Mouse (Mus musculus) adrenal gland, postnatal 36 days (tissue): ENCODE measurements around the gene Tbc1d25. TPM values are rescaled to one million over a fixed set of nuclear protein-coding genes. Genes with fewer than 3 reads are reported as not detected.
A peak's percentile ranks its signal among the peaks of the same experiment; 100 is the strongest.

ENCODE experiments used
- DNase-seq, 2 experiments: peaks; one replicate each; pipeline ENCODE4 v3.0.0; 2021; ENCODE audit warnings: mixed read lengths in 1 of 2
- long read RNA-seq, 2 experiments: library from polyadenylated mRNA; stranded (forward); transcript quantifications; one replicate each; pipeline ENCODE4 v2.0.0; 2021; ENCODE audit warnings: borderline sequencing depth in 2 of 2
- total RNA-seq, 2 experiments: library from RNA; stranded (reverse); gene quantifications; 2 replicates each; pipeline ENCODE4 v1.2.3; 2021

Tbc1d25 gene
- 1 to 10 TPM; 7.7 to 8.0 TPM for total RNA-seq
- long read RNA-seq, experiment 1, partial matches to known transcripts, result 0 of 7 reads
- long read RNA-seq, experiment 1, other reads (novel, unspliced or antisense), result 4 of 7 reads
- long read RNA-seq, experiment 2, partial matches to known transcripts, result 0 of 2 reads
- long read RNA-seq, experiment 2, other reads (novel, unspliced or antisense), result 0 of 2 reads

DNA sequence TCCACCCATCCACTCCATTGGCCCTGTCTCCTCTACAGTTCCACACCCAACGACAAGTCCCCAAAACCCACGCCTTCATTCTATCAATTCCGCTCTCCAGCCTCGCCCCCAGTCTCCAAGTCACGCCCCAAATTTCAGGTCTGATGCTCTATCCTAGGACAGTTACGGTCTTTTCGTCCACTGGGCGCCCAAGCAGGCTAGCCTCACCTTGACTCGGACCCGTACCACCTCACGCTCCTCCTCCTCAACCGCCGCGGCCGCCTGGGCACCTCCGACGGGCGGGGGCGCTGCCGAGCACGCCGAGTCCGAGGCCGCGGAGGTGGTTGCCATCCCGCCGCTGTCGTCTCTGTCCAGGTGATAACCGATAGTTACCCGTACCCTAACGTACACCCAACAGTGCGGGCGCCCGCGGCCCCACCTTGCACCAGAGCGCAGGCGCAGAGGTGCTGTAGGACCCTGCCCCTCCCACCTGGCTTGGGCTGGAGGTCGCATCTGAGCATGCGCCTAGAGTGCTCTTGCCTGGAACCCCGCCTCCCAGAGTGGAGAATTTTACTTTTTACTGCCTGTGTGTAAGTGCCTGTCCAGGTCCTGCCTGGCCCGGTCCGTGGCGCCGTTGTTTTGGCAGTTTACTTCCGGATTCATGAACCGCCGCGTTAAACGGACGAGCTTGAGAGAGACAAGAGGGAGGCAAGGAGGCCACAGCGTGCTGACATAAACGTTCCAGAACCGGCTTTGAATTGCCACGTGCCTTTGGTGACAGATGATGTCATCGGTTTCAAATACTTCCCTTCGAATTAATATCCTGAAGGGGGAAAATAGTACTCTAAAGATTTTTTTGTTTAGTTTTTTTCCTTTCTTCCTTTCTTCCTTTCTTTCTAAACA, at the start of gene Tbc1d25:
Tbc1d25 (minus strand) TSS at position 678 of the 882 bp plus-strand sequence.
- DNase-seq, result peak; percentile 86 to 90

GRCm38 (mm10) chrX:8223473-8223872, 47.5 kb upstream of the Tbc1d25 start:
- no peak for DNase-seq

- DNase-seq, result peak in 1 of 2 experiments; percentile 9
These were observed 46.9 kb upstream of the Tbc1d25 start for GRCm38 (mm10) chrX:8222678-8223421.

DNA sequence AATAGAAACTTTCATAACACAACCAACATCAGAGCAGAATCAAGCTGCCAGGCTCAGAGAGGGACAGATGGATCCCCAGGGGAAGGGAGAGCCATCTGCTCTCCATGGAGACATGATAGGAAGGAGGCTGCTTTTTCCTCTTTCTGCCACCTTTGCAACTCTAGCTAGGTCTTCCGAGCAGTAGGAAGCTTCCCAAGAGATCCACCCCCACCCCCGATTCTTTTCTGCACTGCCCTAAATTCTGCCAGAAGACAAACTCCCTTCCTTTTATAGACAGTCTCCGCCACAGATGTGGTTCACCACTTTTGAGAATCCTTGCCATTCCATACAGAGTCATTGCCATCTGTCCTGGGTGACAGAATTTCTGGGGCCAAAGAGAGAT, 46.3 kb upstream of the Tbc1d25 start:
- no peak for DNase-seq

- DNase-seq, result no peak
These were observed 43.7 kb upstream of the Tbc1d25 start for GRCm38 (mm10) chrX:8219651-8220050.

DNA sequence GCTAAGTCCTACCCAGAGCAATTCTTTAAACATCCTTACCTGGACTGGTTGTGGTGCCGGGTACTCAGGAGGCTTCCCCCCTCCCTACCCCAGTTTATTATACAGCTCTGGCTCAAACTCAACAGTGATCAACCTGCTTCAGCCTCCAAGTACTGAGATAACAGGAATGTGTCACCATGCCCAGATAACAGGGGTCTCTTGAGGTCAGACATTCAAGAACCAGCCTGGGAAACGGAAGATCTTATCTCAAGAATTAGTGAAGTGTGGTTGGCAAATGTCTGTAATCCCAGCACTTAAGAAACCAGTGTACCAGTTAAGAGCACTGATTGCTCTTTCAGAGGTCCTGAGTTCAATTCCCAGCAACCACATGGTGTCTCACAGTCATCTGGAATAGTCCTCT, 42.1 kb upstream of the Tbc1d25 start:
- DNase-seq, result no peak

GRCm38 (mm10) chrX:8217383-8217782, 41.4 kb upstream of the Tbc1d25 start:
- DNase-seq, result no peak

DNA sequence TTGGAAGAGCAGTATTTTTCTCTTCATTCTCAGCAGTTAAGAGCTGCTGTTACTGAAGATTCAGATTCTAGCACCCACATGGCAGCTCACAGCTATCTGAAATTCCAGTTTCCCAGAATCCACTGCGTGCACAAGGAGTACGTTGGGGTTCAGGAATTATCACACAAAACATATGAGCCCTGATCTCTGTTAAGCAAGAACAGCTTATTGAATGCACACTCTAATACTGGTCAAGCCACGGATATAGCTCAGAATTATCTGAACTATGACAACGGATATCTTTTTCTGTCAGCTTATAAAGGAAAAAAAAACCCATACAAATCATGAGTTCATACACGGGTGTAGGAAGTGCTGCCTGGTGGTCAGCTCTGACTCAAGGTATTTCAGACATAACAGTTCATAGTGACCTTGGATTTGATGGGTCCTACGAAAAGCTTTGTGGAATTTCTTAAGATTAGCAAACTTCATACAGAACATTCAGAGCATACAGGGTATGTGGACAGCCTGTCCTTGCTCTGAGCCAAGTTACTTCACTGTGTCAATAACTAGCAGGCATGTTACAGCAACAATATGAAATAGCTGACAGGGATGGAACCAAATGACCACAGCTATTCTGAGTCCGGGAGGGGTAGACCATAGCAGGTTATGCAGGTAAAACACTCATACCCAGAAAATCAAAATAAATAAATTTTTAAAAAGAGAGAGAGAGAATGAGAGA, 35.7 kb upstream of the Tbc1d25 start:
- no peak for DNase-seq

DNA sequence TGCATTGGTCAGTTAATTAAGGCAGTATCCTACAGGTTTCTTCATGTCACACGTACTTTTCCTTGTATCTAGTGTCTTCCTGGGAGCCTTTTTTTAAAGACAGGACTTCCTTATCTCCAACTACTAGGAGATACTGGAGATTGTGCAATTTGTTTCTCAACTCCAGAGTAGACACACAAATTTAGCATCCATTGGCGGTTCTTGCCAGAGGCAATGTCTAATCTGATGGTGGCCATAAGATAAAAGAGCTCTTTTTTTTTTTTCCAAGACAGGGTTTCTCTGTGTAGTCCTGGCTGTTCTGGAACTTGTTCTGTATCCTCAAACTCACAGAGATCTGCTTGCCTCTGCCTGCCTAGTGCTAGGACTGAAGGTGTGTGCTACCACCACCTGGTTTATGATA, 33.7 kb upstream of the Tbc1d25 start:
- no peak for DNase-seq

DNA sequence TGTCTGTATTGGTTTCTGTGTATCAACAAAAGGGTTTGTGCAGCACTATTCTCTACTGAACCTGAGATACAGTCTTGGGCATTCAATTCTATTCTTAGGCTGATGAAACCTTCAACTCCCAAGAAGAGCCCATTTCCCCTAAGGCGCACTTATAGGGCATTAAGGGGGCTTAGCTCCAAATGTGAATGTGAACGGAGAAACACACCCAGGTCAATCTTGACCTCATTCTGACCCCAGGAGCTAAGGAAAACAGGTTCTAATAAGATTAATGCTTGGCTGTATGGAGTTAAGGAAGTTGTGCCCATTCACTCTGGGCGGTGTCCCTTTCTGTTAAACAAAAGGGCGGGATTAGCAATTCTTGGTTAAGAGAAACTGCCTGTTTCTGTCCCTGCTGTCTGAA, 31.2 kb upstream of the Tbc1d25 start:
- DNase-seq, result no peak

- no peak for DNase-seq
These were observed 30.8 kb upstream of the Tbc1d25 start for GRCm38 (mm10) chrX:8206694-8207197.

GRCm38 (mm10) chrX:8206015-8206693, 30.2 kb upstream of the Tbc1d25 start, which contains the start of gene Porcn:
Gene Porcn (minus strand): TSS chrX:8206525.
- DNase-seq, result peak; percentile 91 to 93

DNA sequence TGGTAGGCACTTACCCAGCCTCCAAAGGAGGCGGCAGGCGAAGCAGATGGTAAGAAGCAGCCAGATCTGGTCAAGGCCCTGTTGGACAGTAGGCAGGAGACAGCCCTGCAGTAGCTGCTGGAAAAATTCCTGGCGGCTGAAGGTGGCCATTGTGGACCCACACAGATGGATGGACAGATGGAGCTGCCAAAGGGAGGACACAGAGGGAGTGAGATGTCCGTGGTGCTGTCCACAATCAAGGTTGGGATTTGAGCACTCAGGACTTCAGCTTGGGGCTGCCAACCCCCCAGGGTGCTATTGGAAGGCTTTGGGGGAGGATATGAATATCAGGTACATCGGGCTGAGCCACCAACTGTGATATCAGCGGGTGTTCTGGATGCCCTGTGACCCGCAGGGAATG, 29.6 kb upstream of the Tbc1d25 start:
- no peak for DNase-seq

DNA sequence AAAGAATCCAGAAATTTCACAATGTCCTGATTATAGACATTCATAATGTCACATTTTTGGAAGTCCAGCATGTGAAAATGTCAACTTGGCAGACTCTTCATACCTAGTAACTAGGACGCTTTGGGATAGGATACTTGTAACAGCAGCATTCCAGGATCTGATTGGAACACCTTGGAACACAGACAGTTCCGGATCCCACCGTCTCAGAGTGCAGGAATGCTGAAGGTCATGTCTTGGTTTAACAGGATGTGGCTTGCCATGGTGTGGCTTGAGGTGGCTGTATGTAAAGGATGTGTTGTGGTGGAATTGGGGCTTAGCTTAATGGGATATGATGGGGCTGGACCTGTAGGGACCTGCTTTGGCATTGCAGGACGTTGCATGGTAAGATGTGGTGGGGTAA, 29.1 kb upstream of the Tbc1d25 start:
- no peak for DNase-seq

DNA sequence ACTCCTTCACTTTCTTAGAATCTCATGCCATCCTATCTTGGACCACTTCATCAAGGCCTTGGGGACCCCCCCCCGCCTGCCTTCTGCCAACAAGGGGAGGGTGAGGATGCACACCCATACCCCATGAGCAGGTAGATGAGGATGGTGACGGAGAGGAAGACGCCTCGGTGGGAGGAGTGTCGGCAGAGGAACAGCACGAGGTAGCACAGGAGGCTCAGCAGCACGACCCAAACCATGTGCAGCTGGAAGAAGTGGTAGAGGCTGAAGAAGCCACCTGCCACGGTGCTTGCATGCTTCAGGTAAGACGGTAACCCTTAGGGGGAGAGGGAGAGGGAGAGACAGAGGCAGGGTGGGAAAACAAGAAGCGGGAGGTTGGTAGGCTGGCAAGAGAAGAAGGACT, 28.1 kb upstream of the Tbc1d25 start:
- no peak for DNase-seq

- no peak for DNase-seq
These were observed 27.1 kb upstream of the Tbc1d25 start for GRCm38 (mm10) chrX:8203105-8203504.

DNA sequence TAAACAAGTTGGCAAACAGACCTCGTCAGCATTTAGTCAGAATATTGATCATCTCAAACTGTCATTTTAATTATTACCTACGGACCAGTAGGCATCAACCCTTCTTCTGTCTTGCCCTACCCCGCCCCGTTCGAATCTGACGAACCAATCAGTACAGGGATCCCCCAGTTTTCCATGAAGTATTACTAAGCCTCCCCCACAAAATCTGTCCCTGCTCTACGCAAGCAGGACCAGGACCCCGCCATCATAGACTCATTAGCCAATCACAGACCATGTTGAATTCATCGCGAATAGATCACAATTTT, 17.4 kb upstream of the Tbc1d25 start, which contains the start of gene Ebp:
Ebp (minus strand) TSS at position 94 of the 305 bp plus-strand sequence.
- peak; percentile 17 to 19 for DNase-seq

- peak; percentile 85 to 87 for DNase-seq
These were observed 16.8 kb upstream of the Tbc1d25 start for GRCm38 (mm10) chrX:8192640-8193418.

- DNase-seq, result peak in 1 of 2 experiments; percentile 2
These were observed 16.2 kb upstream of the Tbc1d25 start for GRCm38 (mm10) chrX:8192126-8192639.

DNA sequence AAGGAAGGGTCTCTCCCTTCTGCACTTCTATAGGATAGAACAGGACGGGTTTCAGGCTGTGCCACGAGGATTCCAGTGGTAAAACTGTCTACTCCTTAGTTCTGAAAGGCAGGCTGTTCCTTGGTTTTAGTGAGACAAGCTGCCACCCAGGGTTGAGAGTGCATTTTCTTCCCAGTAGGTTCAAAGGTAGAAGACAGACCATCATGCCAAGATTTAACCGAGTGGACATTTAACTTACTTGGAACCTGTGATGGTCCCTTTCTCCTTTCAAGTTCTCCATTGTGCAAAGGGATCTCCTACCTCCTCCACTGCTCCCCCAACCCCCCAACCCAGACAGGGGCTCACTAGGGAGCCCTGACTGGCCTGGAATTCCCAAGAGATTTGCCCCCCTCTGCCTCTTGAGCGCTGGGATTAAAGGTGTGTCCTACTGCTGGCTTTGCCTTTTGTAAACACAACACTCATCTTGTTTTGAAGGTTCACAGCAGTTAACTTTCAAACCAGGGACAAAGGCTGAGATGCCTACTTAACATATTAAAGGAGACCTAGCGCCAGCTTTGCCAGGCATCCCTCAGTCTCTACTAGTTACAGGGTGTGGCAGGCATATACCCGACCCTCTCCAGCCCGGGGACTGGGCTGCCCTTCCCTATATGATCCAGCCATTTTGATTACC, 7.0 kb upstream of the Tbc1d25 start:
- DNase-seq, result no peak
